Mouse (Mus musculus): Measurements from ENCODE around the gene Arhgap18. TPM values are rescaled to one million over a fixed set of nuclear protein-coding genes. Genes with fewer than 3 reads are reported as not detected.
A peak's percentile ranks its signal among the peaks of the same experiment; 100 is the strongest.

The Arhgap18 gene
- total RNA-seq (2022) = 1 to 10 TPM; 5.4 to 9.6 (median 7.7) TPM

DNA sequence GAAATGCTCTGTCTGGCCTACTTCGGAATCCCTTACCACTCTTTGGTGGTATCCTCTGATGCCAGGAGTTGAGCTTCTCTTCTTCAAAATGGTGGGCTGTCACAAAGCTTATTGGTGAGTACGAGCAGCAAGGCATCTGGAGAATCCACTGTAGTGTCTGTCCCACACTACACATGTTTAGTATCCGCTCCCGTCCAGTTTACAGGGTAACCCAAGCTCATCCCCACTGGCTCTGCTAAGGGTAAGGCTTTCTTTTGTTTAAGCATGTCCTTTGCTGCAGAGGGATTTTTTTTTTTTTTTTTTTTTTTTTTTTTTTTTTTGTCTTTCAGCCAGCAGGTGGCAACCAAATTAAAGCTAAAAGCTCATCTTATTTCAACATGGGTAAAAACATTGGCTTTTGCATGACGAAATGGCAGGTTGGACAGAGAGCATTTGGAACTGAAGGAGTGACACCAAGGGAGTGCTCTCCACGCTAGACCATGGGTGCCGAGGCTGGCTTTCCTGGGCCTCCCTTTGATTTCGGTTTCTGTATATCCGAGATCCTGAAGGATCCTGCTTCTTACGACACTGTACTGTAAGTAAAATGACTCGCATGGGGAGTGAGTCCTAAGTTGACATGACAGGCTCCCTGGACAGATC is at the start of gene Arhgap18:
TSS of gene Arhgap18 (plus strand) at position 493 of the 639 bp plus-strand sequence.
- DNase-seq (ENCODE audit: low spot score in 2 of 2) = no peak

DNA sequence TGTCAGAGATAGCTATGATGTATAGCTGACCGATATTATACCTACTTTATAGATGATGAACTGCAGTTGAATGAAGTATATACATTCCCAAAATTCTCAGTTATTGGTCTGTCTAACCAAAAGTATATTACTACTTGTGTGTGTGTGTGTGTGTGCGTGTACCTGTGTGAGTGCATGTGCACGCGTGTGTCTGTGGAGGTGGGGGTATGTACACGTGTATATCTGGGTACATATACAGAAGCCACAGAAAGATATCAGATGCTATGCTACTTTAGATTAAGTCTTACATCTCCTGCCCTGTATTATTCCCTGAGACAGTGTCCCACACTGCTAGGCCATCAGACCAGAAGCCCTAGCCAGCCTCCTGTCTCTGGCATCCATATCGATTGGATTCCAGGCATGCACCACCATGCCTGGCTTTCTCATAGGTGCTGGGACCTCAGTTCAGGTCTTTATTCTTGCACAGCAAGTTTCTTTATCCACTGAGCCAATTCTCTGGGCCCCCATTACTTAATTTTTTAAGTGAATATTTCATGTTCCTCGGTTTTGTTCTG is 42.7 kb upstream of the Arhgap18 start:
- DNase-seq (ENCODE audit: low spot score in 2 of 2) = no peak

DNA sequence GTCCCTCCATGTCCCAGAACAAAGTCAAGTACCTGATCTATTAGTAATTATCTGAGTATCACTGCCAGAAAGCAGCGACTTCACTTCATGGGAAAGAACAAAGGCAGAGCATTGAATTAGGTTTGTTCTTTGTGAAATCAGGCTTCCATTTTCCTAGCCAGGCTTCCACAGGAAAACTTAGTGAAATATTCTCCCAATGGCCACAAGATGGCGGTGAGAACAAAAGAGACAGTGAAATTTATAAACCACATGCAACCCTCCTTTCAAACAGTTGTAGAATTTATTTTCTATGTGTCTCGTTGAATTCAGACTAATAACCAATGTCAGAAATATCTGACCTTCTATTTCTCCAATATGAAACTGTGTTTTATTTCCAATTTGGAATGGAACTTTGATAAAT is 42.2 kb upstream of the Arhgap18 start:
- peak; percentile 11 to 47 for DNase-seq (ENCODE audit: low spot score in 2 of 2)

- no peak for DNase-seq (ENCODE audit: low spot score in 2 of 2)
These were observed 39.2 kb upstream of the Arhgap18 start for GRCm38 (mm10) chr10:26713986-26714385.

DNA sequence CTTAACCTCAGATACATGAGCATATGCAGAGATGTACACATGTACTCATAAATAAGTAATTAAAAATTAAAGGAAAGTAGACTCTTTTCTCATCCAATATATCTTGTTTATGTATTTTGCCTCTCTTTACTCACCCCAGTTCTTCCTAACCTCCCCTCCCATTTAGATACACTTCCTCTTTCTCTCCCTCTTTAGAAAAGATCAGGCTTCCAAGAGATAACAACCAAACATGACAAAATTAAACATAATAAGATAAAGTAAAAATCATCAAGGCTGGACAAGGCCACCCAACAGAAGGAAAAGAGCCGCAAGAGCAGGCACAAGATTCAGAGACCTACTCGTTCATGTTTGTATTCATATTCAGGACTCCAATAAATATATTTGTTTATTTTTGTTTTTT is 28.5 kb upstream of the Arhgap18 start:
- DNase-seq (ENCODE audit: low spot score in 2 of 2) = no peak

DNA sequence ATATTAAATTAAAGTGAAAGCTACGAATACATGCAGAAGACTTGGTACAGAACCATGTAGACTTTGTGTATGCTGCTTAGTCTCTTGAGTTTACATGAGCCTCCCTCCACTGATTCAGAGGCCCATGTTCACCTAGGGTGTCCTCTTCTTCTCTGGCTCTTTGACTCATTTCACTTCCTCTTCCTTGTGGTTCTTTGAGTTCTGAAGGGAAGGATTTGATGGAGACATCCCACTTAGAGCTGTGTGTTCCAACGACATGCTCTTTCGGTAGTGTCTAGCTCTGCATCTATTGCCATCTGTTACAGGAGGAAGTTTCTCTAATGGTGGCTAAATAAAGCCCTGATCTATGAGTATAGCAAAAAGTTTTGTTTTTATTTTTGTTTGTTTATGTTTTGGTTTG is 28.0 kb upstream of the Arhgap18 start:
- DNase-seq (ENCODE audit: low spot score in 2 of 2) = no peak

- no peak for DNase-seq (ENCODE audit: low spot score in 2 of 2)
These were observed 2.4 kb upstream of the Arhgap18 start for GRCm38 (mm10) chr10:26750827-26751226.

GRCm38 (mm10) chr10:26752064-26752928 is 925 bp upstream of the Arhgap18 start:
- peak; percentile 48 to 72 for DNase-seq (ENCODE audit: low spot score in 2 of 2)

DNA sequence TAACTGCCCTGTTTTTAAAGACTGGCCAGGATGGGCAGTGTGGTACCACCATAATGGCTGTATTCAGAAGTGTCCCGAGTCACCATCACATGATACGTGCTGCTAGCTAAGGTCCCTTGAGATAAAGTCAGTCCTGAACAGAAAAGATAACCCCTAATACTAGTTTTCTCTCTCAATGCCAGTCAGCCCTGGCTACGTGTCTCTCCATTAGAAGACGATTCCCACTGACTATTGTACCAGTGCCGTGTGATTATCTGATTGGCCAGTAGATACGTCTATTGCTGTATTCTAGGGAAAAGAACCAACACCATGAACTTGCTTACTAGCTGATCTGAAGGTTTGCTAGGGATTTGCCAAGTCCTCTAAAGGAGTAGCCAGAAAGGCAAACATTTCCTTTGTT is 785 bp downstream of the Arhgap18 start:
- DNase-seq (ENCODE audit: low spot score in 2 of 2) = no peak

GRCm38 (mm10) chr10:26757231-26757630 is 4.0 kb downstream of the Arhgap18 start:
- DNase-seq (ENCODE audit: low spot score in 2 of 2) = no peak

GRCm38 (mm10) chr10:26759469-26759868 is 6.2 kb downstream of the Arhgap18 start:
- DNase-seq (ENCODE audit: low spot score in 2 of 2) = no peak

DNA sequence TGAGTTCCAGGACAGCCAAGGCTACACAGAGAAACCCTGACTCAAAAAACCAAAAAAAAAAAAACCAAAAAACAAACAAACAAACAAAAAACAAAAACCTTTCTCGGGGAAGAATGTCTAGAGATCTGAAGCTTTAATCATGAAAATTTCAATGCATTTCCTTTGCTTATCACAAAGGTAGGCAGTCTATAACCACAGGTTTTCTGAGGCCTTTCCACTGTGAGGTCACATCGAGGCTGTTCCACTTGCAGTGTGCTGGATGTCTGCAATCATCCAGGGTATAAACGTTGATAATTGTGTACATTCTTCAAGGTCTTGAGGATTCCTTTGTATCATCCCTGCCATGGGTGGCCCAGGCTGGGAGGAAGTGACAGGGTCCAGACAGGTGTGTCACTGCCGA is 7.9 kb downstream of the Arhgap18 start:
- no peak for DNase-seq (ENCODE audit: low spot score in 2 of 2)

- no peak for DNase-seq (ENCODE audit: low spot score in 2 of 2)
These were observed 9.0 kb downstream of the Arhgap18 start for GRCm38 (mm10) chr10:26761991-26762903.

- DNase-seq (ENCODE audit: low spot score in 2 of 2) = no peak
These were observed 14.0 kb downstream of the Arhgap18 start for GRCm38 (mm10) chr10:26767196-26767595.

DNA sequence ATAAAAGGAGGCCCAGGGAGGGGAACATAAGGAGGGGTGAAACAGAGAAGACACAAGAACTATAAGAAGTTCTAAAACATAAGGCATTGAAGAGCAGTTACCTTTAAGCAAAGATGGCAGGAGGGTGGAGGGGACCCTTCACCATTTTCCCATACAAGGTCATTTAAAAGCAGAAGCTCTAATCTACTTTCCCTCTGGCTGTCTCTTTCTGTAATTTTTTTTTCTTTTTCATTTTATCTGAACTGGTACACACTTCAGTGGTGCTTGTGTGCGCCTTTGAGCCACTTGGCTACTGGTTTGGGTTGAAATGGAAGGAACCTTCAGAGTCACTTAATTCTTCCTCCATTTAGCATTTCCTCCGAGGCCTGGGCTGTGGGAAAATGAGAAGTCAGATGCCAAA is 15.7 kb downstream of the Arhgap18 start:
- DNase-seq (ENCODE audit: low spot score in 2 of 2) = no peak

- no peak for DNase-seq (ENCODE audit: low spot score in 2 of 2)
These were observed 16.8 kb downstream of the Arhgap18 start for GRCm38 (mm10) chr10:26770035-26770434.

- DNase-seq (ENCODE audit: low spot score in 2 of 2) = peak; percentile 32 to 44
These were observed 18.9 kb downstream of the Arhgap18 start for GRCm38 (mm10) chr10:26771938-26772623.

- DNase-seq (ENCODE audit: low spot score in 2 of 2) = peak; percentile 30 to 34
These were observed 19.7 kb downstream of the Arhgap18 start for GRCm38 (mm10) chr10:26772624-26773540.

GRCm38 (mm10) chr10:26773541-26773940 is 20.3 kb downstream of the Arhgap18 start:
- DNase-seq (ENCODE audit: low spot score in 2 of 2) = no peak

GRCm38 (mm10) chr10:26774266-26774665 is 21.0 kb downstream of the Arhgap18 start:
- no peak for DNase-seq (ENCODE audit: low spot score in 2 of 2)

Measured in layer of hippocampus, adult 8-10 months (tissue).